Mouse (Mus musculus): ENCODE data around the gene Nxpe3. TPM values are rescaled to one million over a fixed set of nuclear protein-coding genes. Genes with fewer than 3 reads are reported as not detected.

The Nxpe3 gene
- polyA plus RNA-seq, 1 experiment = 0.90 TPM

DNA sequence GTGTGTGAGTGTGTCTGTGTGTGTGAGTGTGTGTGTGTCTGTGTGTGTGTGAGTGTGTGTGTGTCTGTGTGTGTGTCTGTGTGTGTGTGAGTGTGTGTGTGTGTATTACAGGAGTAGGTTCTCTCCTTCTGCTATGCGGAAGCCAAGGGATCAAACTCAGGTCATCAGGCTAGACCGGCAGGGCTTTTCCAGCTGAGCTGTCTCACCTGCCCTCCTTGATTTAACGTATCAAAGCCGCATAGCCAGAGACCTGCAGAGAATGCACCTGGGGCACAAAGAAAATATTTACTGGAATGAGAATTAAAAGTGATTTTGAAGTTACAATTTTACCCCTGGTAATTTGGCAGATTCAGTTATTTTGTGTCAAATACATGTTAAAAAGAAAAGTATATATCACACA is 42.6 kb downstream of the Nxpe3 start:
- Histone ChIP-seq H3K27me3 (ENCODE audit: control insufficient read depth, insufficient read depth, insufficient read length) (no peaks in the 10 kb centered on the region), H3K36me3 (ENCODE audit: control insufficient read depth, insufficient read depth) (no peaks in the 10 kb centered on the region), H3K4me3 (no peak overlapping the region), H3K79me2 (ENCODE audit: control insufficient read depth, insufficient read depth) (no peaks in the 10 kb centered on the region), H3ac (ENCODE audit: control insufficient read depth, insufficient read length) (no peak overlapping the region), H3K4me2 (ENCODE audit: low read depth) (no peak overlapping the region)
- TF ChIP-seq MYOD1 (IDR thresholded peaks at IDR 0.05; ENCODE audit: control insufficient read depth in 1 of 3, insufficient read length in 2 of 3, low read depth in 2 of 3) = no peak
- no peak for TF ChIP-seq CEBPB (IDR thresholded peaks at IDR 0.05; ENCODE audit: insufficient read depth, poor library complexity, severe bottlenecking)
- TF ChIP-seq MAX (IDR thresholded peaks at IDR 0.05; ENCODE audit: low read depth) = no peak
- no peak for TF ChIP-seq MYOG (IDR thresholded peaks at IDR 0.05; ENCODE audit: control insufficient read depth in 1 of 3, insufficient read depth in 1 of 3, insufficient read length in 2 of 3, low read depth in 2 of 3)
- no peak for TF ChIP-seq POLR2AphosphoS2 (IDR thresholded peaks at IDR 0.05; ENCODE audit: insufficient read length, low read depth)
- no peak for TF ChIP-seq TCF3 (IDR thresholded peaks at IDR 0.05; ENCODE audit: insufficient read length, low read depth)
- no peak for TF ChIP-seq TCF12 (IDR thresholded peaks at IDR 0.05; ENCODE audit: insufficient read depth, poor library complexity, severe bottlenecking)
- TF ChIP-seq USF1 (IDR thresholded peaks at IDR 0.05; ENCODE audit: low read depth) = no peak

DNA sequence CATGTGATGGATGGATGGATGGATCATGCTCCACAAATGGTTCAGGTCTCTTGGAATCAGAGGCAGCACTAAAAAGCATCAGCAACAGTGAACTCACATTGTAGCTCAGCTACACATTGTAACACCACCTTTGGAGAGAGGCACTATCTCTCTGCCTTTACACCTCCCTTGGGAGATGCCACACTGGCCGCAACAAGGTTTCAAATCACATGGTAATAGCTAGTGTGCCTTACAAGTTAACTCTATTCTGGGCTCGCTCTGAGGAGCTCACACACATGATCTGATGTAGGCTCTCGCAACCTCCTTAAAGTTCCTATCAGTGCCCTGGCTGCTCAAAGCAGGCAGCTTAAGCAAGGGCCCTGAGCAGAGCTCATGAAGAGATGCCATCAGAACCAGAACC is 44.6 kb downstream of the Nxpe3 start:
- TF ChIP-seq E2F4 (IDR thresholded peaks at IDR 0.05; ENCODE audit: insufficient read depth) (no peak), CEBPB (IDR thresholded peaks at IDR 0.05; ENCODE audit: insufficient read depth, poor library complexity, severe bottlenecking) (no peak), MYOD1 (IDR thresholded peaks at IDR 0.05; ENCODE audit: control insufficient read depth in 1 of 3, insufficient read length in 2 of 3, low read depth in 2 of 3) (no peak), TCF12 (IDR thresholded peaks at IDR 0.05; ENCODE audit: insufficient read depth, poor library complexity, severe bottlenecking) (no peak), POLR2A (IDR thresholded peaks at IDR 0.05; ENCODE audit: insufficient read length, low read depth) (no peak), MAX (IDR thresholded peaks at IDR 0.05; ENCODE audit: low read depth) (no peak), MYOG (IDR thresholded peaks at IDR 0.05; ENCODE audit: control insufficient read depth in 1 of 3, insufficient read depth in 1 of 3, insufficient read length in 2 of 3, low read depth in 2 of 3) (no peak), USF1 (IDR thresholded peaks at IDR 0.05; ENCODE audit: low read depth) (no peak), POLR2AphosphoS2 (IDR thresholded peaks at IDR 0.05; ENCODE audit: insufficient read length, low read depth) (no peak), SRF (IDR thresholded peaks at IDR 0.05; ENCODE audit: control insufficient read depth, insufficient read length, low read depth) (no peak)
- Histone ChIP-seq H3K27me3 (ENCODE audit: control insufficient read depth, insufficient read depth, insufficient read length) (no peaks in the 10 kb centered on the region), H3K4me3 (no peak overlapping the region), H3K36me3 (ENCODE audit: control insufficient read depth, insufficient read depth) (no peaks in the 10 kb centered on the region), H3K4me2 (ENCODE audit: low read depth) (no peak overlapping the region), H3ac (ENCODE audit: control insufficient read depth, insufficient read length) (no peak overlapping the region), H3K79me2 (ENCODE audit: control insufficient read depth, insufficient read depth) (no peaks in the 10 kb centered on the region)

DNA sequence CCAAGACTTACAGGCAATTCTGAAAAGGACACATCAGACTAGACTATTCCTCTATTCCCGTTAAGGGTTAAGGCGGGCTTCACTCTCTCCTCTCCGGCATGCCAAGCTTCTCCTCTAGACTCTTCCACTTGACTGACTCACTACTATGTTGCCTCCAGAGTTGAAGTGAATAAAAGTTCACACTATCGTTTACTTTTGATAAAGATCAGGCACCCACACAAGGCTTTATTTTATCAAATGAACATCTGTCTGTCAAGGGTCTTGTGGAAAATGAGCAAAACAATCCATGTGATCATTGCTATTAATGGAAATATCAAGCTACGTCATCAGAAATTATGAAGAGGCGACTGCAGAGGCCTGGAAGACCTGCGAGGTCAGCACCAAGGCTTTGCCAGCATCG is 47.4 kb downstream of the Nxpe3 start:
- no peaks in the 10 kb centered on the region for H3K79me2 ChIP-seq (ENCODE audit: control insufficient read depth, insufficient read depth)
- H3K27me3 ChIP-seq (ENCODE audit: control insufficient read depth, insufficient read depth, insufficient read length) = no peaks in the 10 kb centered on the region
- TF ChIP-seq MYOG (IDR thresholded peaks at IDR 0.05; ENCODE audit: control insufficient read depth in 1 of 3, insufficient read depth in 1 of 3, insufficient read length in 2 of 3, low read depth in 2 of 3) = no peak
- no peak for TF ChIP-seq POLR2A (IDR thresholded peaks at IDR 0.05; ENCODE audit: insufficient read length, low read depth)
- no peak for TF ChIP-seq TCF12 (IDR thresholded peaks at IDR 0.05; ENCODE audit: insufficient read depth, poor library complexity, severe bottlenecking)
- TF ChIP-seq E2F4 (IDR thresholded peaks at IDR 0.05; ENCODE audit: insufficient read depth) = no peak
- no peak for TF ChIP-seq USF1 (IDR thresholded peaks at IDR 0.05; ENCODE audit: low read depth)
- no peak for TF ChIP-seq TCF3 (IDR thresholded peaks at IDR 0.05; ENCODE audit: insufficient read length, low read depth)
- no peak for TF ChIP-seq POLR2AphosphoS2 (IDR thresholded peaks at IDR 0.05; ENCODE audit: insufficient read length, low read depth)
- TF ChIP-seq SRF (IDR thresholded peaks at IDR 0.05; ENCODE audit: control insufficient read depth, insufficient read length, low read depth) = no peak
- no peak for TF ChIP-seq MAX (IDR thresholded peaks at IDR 0.05; ENCODE audit: low read depth)
- TF ChIP-seq MYOD1 (IDR thresholded peaks at IDR 0.05; ENCODE audit: control insufficient read depth in 1 of 3, insufficient read length in 2 of 3, low read depth in 2 of 3) = no peak
- no peak for TF ChIP-seq REST (IDR thresholded peaks at IDR 0.05; ENCODE audit: insufficient read depth, insufficient read length)
- TF ChIP-seq CEBPB (IDR thresholded peaks at IDR 0.05; ENCODE audit: insufficient read depth, poor library complexity, severe bottlenecking) = no peak
- H3ac ChIP-seq (ENCODE audit: control insufficient read depth, insufficient read length) = no peak overlapping the region
- H3K4me3 ChIP-seq = no peak overlapping the region
- H3K36me3 ChIP-seq (ENCODE audit: control insufficient read depth, insufficient read depth) = no peaks in the 10 kb centered on the region
- no peak overlapping the region for H3K4me2 ChIP-seq (ENCODE audit: low read depth)

DNA sequence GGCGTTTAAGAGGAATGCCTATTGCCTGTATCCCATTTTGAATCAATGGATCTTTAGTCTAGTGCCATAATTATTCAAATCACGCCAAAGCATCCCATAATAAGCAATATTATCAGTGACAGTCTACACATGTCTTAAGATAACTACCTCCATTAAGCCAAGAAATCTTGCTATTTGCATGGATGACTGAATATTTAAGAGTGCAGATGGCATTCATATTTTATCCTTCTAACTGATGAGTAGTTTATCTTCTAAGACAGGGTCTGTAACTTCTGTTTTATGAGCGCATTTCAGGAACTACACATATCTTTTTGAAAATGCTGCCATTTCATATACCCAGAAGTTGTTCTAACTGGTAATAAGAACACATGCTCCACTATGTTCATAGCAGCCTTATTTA is 50.2 kb downstream of the Nxpe3 start:
- Histone ChIP-seq H3ac (ENCODE audit: control insufficient read depth, insufficient read length) (no peak overlapping the region), H3K4me3 (no peak overlapping the region), H3K4me2 (ENCODE audit: low read depth) (no peak overlapping the region), H3K79me2 (ENCODE audit: control insufficient read depth, insufficient read depth) (no peaks in the 10 kb centered on the region), H3K36me3 (ENCODE audit: control insufficient read depth, insufficient read depth) (no peaks in the 10 kb centered on the region), H3K27me3 (ENCODE audit: control insufficient read depth, insufficient read depth, insufficient read length) (no peaks in the 10 kb centered on the region)
- TF ChIP-seq USF1 (IDR thresholded peaks at IDR 0.05; ENCODE audit: low read depth) (no peak), REST (IDR thresholded peaks at IDR 0.05; ENCODE audit: insufficient read depth, insufficient read length) (no peak), TCF3 (IDR thresholded peaks at IDR 0.05; ENCODE audit: insufficient read length, low read depth) (no peak), TCF12 (IDR thresholded peaks at IDR 0.05; ENCODE audit: insufficient read depth, poor library complexity, severe bottlenecking) (no peak), CEBPB (IDR thresholded peaks at IDR 0.05; ENCODE audit: insufficient read depth, poor library complexity, severe bottlenecking) (no peak), MYOG (IDR thresholded peaks at IDR 0.05; ENCODE audit: control insufficient read depth in 1 of 3, insufficient read depth in 1 of 3, insufficient read length in 2 of 3, low read depth in 2 of 3) (no peak), MYOD1 (IDR thresholded peaks at IDR 0.05; ENCODE audit: control insufficient read depth in 1 of 3, insufficient read length in 2 of 3, low read depth in 2 of 3) (no peak), POLR2AphosphoS2 (IDR thresholded peaks at IDR 0.05; ENCODE audit: insufficient read length, low read depth) (no peak), E2F4 (IDR thresholded peaks at IDR 0.05; ENCODE audit: insufficient read depth) (no peak), MAX (IDR thresholded peaks at IDR 0.05; ENCODE audit: low read depth) (no peak), POLR2A (IDR thresholded peaks at IDR 0.05; ENCODE audit: insufficient read length, low read depth) (no peak), SRF (IDR thresholded peaks at IDR 0.05; ENCODE audit: control insufficient read depth, insufficient read length, low read depth) (no peak)
